Mouse (Mus musculus) lung, postnatal 10 days (tissue): ENCODE results near the gene Mfap5.
"Not testable (repeated sequence)": the region's sequence is repeated elsewhere in the genome, so short reads cannot be mapped to it uniquely, and the experiment has no call there.

ENCODE experiments used
- DNase-seq: peaks from one replicate; pipeline ENCODE4 v3.0.0; 2021

The Mfap5 gene

DNA sequence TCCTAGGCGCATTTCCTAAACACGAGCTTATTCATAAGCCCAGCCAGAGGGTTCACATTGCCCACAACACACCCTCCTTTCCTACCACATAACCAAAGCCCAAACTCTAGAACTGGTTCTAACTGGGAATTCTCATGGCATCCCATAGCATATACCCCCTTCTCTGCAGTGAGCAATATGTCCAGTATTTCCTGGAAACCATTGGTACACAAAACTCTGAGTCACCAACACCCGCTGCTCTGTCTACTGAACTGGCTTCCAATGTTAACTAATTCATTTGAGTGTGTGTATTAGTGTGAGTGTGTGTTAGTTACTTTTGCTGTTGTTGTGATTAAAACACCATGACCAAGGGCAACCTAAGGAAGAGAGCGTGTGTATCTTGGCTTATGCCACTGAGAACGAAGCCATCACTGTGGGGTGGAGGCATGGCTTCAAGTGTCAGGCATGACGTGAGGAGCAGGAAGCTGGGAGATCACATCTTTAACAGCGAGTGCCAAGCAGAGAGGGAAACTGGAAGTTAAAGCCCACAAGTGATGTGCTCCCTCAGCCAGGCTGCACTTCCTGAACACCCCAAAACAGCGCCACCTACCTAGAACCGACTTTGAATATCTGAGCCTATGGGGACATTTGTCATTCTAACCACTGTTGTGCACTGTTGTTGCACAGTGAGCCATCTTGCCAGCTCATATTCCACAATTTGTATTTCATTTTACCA lies 59.6 kb downstream of the Mfap5 start:
- no peak for DNase-seq

DNA sequence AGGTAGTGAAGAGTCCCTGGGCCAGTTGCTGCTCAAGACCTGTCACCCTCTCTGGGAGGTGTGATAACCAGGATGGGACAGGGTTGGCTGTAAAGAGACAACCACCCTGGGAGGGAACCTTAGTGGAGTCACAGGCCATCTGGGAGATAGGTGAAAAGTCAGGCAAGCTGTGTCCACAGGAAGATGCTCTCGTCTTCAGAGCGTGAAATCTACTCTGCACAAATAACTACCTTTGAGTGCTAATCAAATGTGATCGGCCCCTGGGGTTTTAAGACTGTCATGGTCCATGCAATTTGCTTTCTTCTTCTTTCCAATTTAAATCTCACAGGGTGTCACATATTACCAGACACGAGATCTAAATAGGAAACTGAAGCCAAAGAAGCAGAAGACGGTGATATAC lies 63.5 kb downstream of the Mfap5 start:
- no peak for DNase-seq

DNA sequence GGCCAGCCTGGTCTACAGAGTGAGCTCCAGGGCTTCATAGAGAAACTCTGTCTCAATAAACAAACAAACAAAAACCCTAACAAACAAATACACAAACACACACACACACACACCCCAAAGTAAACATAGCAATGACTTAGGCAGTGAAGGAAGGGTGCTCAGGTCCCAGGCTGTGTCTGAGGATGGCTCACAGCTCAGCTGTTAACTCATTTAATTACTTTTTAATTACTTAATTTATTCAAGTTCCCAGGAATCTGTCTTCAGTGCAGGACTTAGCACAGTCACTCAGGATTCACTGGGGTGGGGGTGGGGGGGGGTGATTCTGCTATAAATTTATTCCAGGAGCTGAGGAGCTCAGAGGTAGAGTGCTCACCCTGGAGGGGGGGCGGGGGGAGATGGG lies 64.1 kb downstream of the Mfap5 start:
- no peak for DNase-seq

DNA sequence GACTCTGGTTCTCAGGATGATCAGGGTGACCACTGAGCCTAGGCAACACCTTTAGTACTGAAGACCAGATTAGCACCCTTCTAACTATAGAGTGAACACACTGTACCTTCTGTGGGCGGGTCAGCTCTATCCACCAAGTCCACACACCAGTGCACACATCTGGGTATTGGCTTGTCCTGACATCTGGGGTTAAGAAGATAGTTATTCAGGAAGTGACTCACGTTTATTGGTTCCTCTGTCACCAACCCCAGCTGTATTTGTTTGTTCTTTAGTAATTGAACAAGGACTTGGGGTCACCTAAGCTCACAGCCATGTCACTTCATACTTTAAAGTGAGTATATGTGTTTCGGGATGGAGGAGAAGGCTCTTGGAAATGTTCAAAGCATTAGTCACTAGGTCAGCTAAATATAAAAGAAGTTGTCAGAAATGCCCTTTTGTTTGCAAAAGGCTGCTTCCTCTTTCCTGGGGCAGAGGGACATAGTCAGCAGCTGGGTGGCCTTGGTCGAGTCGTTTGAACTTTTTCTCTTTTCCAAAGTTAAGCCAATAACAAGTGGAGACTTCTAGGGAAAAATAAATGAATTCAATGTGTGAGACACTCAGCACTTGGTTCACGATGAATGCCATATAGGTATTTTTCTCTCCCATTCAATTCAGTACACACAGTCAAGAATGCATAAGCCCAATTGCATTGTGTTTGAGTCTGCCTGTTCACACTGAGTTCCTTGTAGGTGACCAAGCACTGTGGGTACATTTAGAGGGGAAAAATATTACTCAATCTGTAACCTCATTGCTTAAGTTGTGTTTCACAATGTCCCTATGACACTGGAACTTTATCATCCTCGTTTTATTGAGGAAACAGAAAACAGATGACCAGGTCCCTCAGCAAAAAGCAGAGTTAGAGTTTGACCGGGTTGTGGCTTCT lies 65.3 kb downstream of the Mfap5 start:
- no peak for DNase-seq

GRCm38 (mm10) chr6:122571617-122571959 lies 65.9 kb downstream of the Mfap5 start:
- no peak for DNase-seq

GRCm38 (mm10) chr6:122575037-122575436 lies 69.4 kb downstream of the Mfap5 start:
- not testable (repeated sequence) for DNase-seq

- no peak for DNase-seq
Observed at GRCm38 (mm10) chr6:122577030-122577429, 71.4 kb downstream of the Mfap5 start.
